Mouse (Mus musculus) natural killer cell, adult 2 months (primary cell): Measurements from ENCODE around the gene Fam229a.
A peak's percentile ranks its signal among the peaks of the same experiment; 100 is the strongest.
"Not testable (repeated sequence)": the region's sequence is repeated elsewhere in the genome, so short reads cannot be mapped to it uniquely, and the experiment has no call there.

Source experiments
- DNase-seq, 2 experiments: peaks; one replicate each; pipeline ENCODE4 v3.0.0; 2022; ENCODE audit warnings: low spot score in 2 of 2

Gene Fam229a

GRCm38 (mm10) chr4:129490972-129491880 is at the start of gene Fam229a, which contains the start of gene Tssk3:
Gene Fam229a (plus strand): TSS chr4:129491190.
Gene Tssk3 (minus strand): TSS chr4:129491022.
- peak; percentile 38 to 67 for DNase-seq

- no peak for DNase-seq
Observed at GRCm38 (mm10) chr4:129447360-129447759, 43.6 kb upstream of the Fam229a start.

- DNase-seq: no peak
Observed at GRCm38 (mm10) chr4:129447778-129448563, 43.0 kb upstream of the Fam229a start.

- no peak for DNase-seq
Observed at GRCm38 (mm10) chr4:129448713-129449112, 42.3 kb upstream of the Fam229a start.

- no peak for DNase-seq
Observed at GRCm38 (mm10) chr4:129450851-129451250, 40.1 kb upstream of the Fam229a start.

GRCm38 (mm10) chr4:129451471-129452169 is 39.4 kb upstream of the Fam229a start:
- no peak for DNase-seq

GRCm38 (mm10) chr4:129455265-129455664 is 35.7 kb upstream of the Fam229a start:
- DNase-seq: peak; percentile 61 to 62

- DNase-seq: no peak
Observed at GRCm38 (mm10) chr4:129456126-129456525, 34.9 kb upstream of the Fam229a start.

- not testable (repeated sequence) for DNase-seq
Observed at GRCm38 (mm10) chr4:129457311-129457710, 33.7 kb upstream of the Fam229a start.

GRCm38 (mm10) chr4:129459726-129460125 is 31.3 kb upstream of the Fam229a start:
- DNase-seq: no peak

GRCm38 (mm10) chr4:129460827-129461182 is 30.2 kb upstream of the Fam229a start:
- DNase-seq: no peak

- DNase-seq: peak; percentile 100
Observed at GRCm38 (mm10) chr4:129461183-129461960, 29.6 kb upstream of the Fam229a start, which contains the start of gene Bsdc1. Gene Bsdc1 (plus strand): TSS chr4:129461581.

GRCm38 (mm10) chr4:129462118-129462517 is 28.9 kb upstream of the Fam229a start:
- DNase-seq: no peak

- DNase-seq: no peak
Observed at GRCm38 (mm10) chr4:129463097-129464059, 27.6 kb upstream of the Fam229a start.

- DNase-seq: no peak
Observed at GRCm38 (mm10) chr4:129464286-129464815, 26.6 kb upstream of the Fam229a start.

GRCm38 (mm10) chr4:129476047-129476446 is 14.9 kb upstream of the Fam229a start:
- DNase-seq: no peak

- no peak for DNase-seq
Observed at GRCm38 (mm10) chr4:129479863-129480262, 11.1 kb upstream of the Fam229a start.

GRCm38 (mm10) chr4:129481090-129481489 is 9.9 kb upstream of the Fam229a start:
- DNase-seq: no peak

GRCm38 (mm10) chr4:129494681-129495080 is 3.7 kb downstream of the Fam229a start:
- DNase-seq: no peak
